Mouse (Mus musculus): ENCODE measurements around the gene Wfdc3. TPM values are rescaled to one million over a fixed set of nuclear protein-coding genes. Genes with fewer than 3 reads are reported as not detected.

The Wfdc3 gene
- polyA plus RNA-seq, 1 experiment from 2014 or later: 0.46 TPM

DNA sequence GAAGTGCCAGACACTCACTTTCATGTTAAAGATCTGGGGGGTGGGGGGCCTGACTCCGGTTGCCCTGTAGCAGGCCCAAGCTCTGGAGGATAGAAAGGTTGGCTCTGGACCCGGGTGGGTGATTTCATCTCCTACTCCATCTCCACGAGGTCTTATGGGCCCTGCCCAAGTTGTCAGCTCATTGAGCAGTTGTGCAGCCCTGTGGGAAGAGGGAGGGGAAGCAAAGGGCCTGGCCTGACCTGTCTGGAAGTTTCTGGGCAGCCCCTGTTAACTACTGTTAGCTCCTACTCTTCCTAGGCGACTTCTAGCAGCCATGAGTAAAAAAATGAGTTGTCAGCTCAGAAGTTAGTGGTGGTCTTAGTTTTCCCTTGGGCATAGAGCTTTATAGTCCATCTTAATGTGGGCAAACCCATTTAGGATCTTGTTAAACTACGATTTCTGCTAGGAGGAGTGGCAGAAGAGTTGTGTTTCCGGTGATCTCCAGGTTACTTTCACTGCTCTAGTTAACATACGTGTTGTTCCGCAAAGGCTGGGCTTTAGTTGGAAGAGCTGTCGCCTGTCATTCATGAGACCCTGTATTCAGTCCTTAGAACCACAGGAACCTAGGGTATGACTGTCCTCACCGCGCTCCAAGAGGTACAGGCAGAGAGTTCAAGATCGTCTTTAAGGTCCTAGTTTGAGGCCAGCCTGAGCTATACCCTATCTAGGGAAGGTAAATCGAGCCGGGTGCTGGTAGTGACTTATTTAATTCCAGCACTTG lies 27.7 kb upstream of the Wfdc3 start:
- ATAC-seq (replicated peaks; ENCODE audit: insufficient number of reproducible peaks, low FRiP score, low TSS enrichment, low read depth) (no peak), DNase-seq (ENCODE audit: low spot score) (no peak)
- H3K36me3 ChIP-seq (replicated peaks; ENCODE audit: control insufficient read depth, insufficient read depth, low read depth, low read length): no peaks in the 10 kb centered on the region; the same call in 1 of the 2 replicates
- no peak overlapping the region for H3K4me2 ChIP-seq (ENCODE audit: low read depth, low read length)
- 82% methylated on average over 14 of the region's 14 CpGs for WGBS
- no peak overlapping the region for H3K9ac ChIP-seq (replicated peaks; ENCODE audit: low read length)
- H3K27ac ChIP-seq (replicated peaks; ENCODE audit: low read depth, low read length): no peak overlapping the region
- no peaks in the 10 kb centered on the region; the same call in 1 of the 2 replicates for H3K9me3 ChIP-seq (replicated peaks; ENCODE audit: control insufficient read depth, low read length)
- no peak overlapping the region for H3K4me3 ChIP-seq (ENCODE audit: low read depth, low read length)
- no peaks in the 10 kb centered on the region for H3K27me3 ChIP-seq (ENCODE audit: control insufficient read depth, insufficient read depth, low read length)
- peaks cover 4% of the 10 kb centered on the region; the same call in 1 of the 2 replicates for H3K4me1 ChIP-seq (ENCODE audit: control insufficient read depth, insufficient read depth, low read length)

DNA sequence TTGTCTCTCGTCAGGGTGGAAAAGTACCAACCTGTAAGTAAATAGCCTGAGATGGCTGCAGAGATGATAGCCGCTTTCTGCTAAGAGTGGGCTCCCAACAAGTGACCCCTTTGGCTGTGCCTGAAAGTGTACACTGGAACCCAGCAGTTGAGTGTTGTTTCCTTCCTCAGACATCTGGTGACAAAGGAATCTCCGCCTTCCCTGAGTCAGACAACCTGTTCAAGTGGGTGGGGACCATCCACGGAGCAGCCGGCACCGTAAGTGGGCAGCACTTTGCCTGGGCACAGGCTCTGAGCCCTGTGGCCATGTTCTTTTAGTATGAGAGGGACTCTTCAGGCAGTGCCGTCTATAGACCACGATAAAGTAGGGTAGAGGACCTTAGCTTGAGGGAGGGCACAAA lies 25.4 kb upstream of the Wfdc3 start:
- H3K27me3 ChIP-seq (ENCODE audit: control insufficient read depth, insufficient read depth, low read length): no peaks in the 10 kb centered on the region
- H3K4me2 ChIP-seq (ENCODE audit: low read depth, low read length): peak overlapping the region; percentile 82
- ATAC-seq (replicated peaks; ENCODE audit: insufficient number of reproducible peaks, low FRiP score, low TSS enrichment, low read depth) (no peak), DNase-seq (ENCODE audit: low spot score) (no peak)
- WGBS: 84% methylated on average over 8 of the region's 8 CpGs
- H3K9ac ChIP-seq (replicated peaks; ENCODE audit: low read length): peak overlapping the region; percentile 90
- H3K27ac ChIP-seq (replicated peaks; ENCODE audit: low read depth, low read length): no peak overlapping the region
- peaks cover 4% of the 10 kb centered on the region; the same call in 1 of the 2 replicates for H3K4me1 ChIP-seq (ENCODE audit: control insufficient read depth, insufficient read depth, low read length)
- no peaks in the 10 kb centered on the region; the same call in none of the 2 replicates for H3K36me3 ChIP-seq (replicated peaks; ENCODE audit: control insufficient read depth, insufficient read depth, low read depth, low read length)
- peak overlapping the region; percentile 99 for H3K4me3 ChIP-seq (ENCODE audit: low read depth, low read length)
- no peaks in the 10 kb centered on the region for H3K9me3 ChIP-seq (replicated peaks; ENCODE audit: control insufficient read depth, low read length)

DNA sequence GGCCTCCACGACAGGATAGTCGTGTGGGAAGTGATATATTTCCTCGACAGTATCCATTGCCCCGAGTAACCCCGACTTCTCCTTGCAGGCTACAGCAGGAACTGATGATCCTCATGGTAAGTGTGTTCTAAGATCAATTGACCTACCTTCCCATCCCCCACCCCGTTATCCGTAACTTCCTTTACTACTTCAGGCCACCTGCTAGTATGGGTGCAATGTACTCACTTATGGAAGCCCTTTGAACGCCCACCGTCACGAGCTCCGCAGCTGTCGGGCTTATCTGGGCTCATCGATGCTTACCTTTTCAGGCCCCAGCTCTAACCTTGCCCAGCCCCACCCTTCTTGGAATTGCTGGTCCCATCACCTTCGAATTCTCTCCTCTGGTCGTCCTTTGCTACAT lies 24.5 kb upstream of the Wfdc3 start:
- Histone ChIP-seq H3K27ac (replicated peaks; ENCODE audit: low read depth, low read length) (peak overlapping the region; percentile 70; the same call in 1 of the 2 replicates), H3K4me1 (ENCODE audit: control insufficient read depth, insufficient read depth, low read length) (peaks cover 4% of the 10 kb centered on the region; the same call in 1 of the 2 replicates), H3K4me3 (ENCODE audit: low read depth, low read length) (peak overlapping the region; percentile 99), H3K4me2 (ENCODE audit: low read depth, low read length) (peak overlapping the region; percentile 82), H3K9me3 (replicated peaks; ENCODE audit: control insufficient read depth, low read length) (no peaks in the 10 kb centered on the region), H3K9ac (replicated peaks; ENCODE audit: low read length) (peak overlapping the region; percentile 90), H3K36me3 (replicated peaks; ENCODE audit: control insufficient read depth, insufficient read depth, low read depth, low read length) (no peaks in the 10 kb centered on the region; the same call in none of the 2 replicates), H3K27me3 (ENCODE audit: control insufficient read depth, insufficient read depth, low read length) (no peaks in the 10 kb centered on the region)
- peak; percentile 28 for DNase-seq (ENCODE audit: low spot score)
- 4% methylated on average over 15 of the region's 15 CpGs for WGBS
- no peak for ATAC-seq (replicated peaks; ENCODE audit: insufficient number of reproducible peaks, low FRiP score, low TSS enrichment, low read depth)

DNA sequence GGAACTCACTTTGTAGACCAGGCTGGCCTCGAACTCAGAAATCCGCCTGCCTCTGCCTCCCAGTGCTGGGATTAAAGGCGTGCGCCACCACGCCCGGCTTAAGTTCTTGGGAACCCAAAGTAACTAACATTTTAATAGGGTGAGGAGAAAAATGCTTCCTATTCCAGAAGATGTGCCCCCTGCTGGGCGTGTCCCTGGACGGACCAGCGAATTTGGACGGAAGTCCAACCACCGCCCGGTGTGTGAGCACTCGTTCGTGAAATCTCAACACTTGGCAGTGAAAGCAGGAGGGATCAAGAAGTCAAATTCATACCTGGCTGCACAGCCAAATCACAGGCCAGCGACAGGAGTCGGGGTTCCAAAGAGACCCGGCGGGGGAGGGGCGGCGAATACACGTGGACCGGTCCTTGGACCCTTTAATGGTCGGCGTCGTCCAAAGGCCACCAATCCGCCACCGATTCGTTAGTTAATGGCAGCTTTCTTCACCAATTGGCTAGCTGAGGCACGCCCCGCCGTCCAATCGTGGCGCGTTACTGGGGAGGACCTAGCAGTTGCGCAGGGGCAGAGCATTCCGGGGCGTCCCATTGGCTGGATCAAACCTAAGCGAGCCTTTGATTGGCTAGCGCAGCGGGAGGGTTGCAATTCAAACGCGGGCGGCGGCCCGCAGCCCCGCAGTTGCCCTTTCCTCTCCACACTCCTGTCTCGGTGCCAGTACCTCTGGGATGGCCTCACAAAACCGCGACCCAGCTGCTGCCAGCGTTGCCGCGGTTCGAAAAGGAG lies 23.7 kb upstream of the Wfdc3 start, which contains the start of gene Ube2c:
Gene Ube2c (plus strand): TSS at position 641 of the 780 bp plus-strand sequence.
- Histone ChIP-seq H3K27ac (replicated peaks; ENCODE audit: low read depth, low read length) (peak within 1 kb of the TSS; percentile 70), H3K9me3 (replicated peaks; ENCODE audit: control insufficient read depth, low read length) (no peaks in the 10 kb centered on the region), H3K4me3 (ENCODE audit: low read depth, low read length) (peak within 1 kb of the TSS; percentile 99), H3K4me1 (ENCODE audit: control insufficient read depth, insufficient read depth, low read length) (peaks cover 4% of the 10 kb centered on the region; the same call in 1 of the 2 replicates), H3K36me3 (replicated peaks; ENCODE audit: control insufficient read depth, insufficient read depth, low read depth, low read length) (no peaks in the 10 kb centered on the region; the same call in none of the 2 replicates), H3K4me2 (ENCODE audit: low read depth, low read length) (peak within 1 kb of the TSS; percentile 82), H3K27me3 (ENCODE audit: control insufficient read depth, insufficient read depth, low read length) (no peaks in the 10 kb centered on the region), H3K9ac (replicated peaks; ENCODE audit: low read length) (peak within 1 kb of the TSS; percentile 90)
- ATAC-seq (replicated peaks; ENCODE audit: insufficient number of reproducible peaks, low FRiP score, low TSS enrichment, low read depth): peak; percentile 98
- 2% methylated on average over 53 of the region's 53 CpGs for WGBS
- peak; percentile 99 for DNase-seq (ENCODE audit: low spot score)

GRCm38 (mm10) chr2:164767812-164768540 lies 22.2 kb upstream of the Wfdc3 start:
- H3K9ac ChIP-seq (replicated peaks; ENCODE audit: low read length): no peak overlapping the region
- H3K27me3 ChIP-seq (ENCODE audit: control insufficient read depth, insufficient read depth, low read length): no peaks in the 10 kb centered on the region
- H3K27ac ChIP-seq (replicated peaks; ENCODE audit: low read depth, low read length): no peak overlapping the region
- ATAC-seq (replicated peaks; ENCODE audit: insufficient number of reproducible peaks, low FRiP score, low TSS enrichment, low read depth) (no peak), DNase-seq (ENCODE audit: low spot score) (no peak)
- H3K4me3 ChIP-seq (ENCODE audit: low read depth, low read length): no peak overlapping the region
- no peak overlapping the region for H3K4me2 ChIP-seq (ENCODE audit: low read depth, low read length)
- no peaks in the 10 kb centered on the region for H3K9me3 ChIP-seq (replicated peaks; ENCODE audit: control insufficient read depth, low read length)
- H3K4me1 ChIP-seq (ENCODE audit: control insufficient read depth, insufficient read depth, low read length): peaks cover 4% of the 10 kb centered on the region; the same call in 1 of the 2 replicates
- 92% methylated on average over 15 of the region's 15 CpGs for WGBS
- peaks cover 2% of the 10 kb centered on the region for H3K36me3 ChIP-seq (replicated peaks; ENCODE audit: control insufficient read depth, insufficient read depth, low read depth, low read length)

DNA sequence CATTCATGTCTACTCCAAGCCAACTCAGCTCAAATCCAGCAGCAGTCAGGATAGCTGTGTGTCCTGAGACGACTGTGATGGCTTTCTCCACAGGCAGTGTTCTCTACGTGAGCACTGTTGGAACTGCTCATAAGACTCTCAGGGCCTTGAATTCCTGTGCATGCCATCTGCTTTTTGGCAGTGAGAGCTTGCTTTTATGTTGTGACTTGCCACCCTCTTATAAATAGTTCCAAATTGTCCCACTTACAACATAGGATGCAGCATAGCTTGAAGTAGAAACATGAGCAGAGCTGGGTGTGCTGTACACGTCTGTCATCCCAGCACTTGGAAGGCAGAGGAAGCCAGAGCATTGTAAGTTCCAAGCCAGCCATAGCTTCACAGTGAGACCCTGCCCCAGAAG lies 20.1 kb upstream of the Wfdc3 start:
- DNase-seq (ENCODE audit: low spot score) (no peak), ATAC-seq (replicated peaks; ENCODE audit: insufficient number of reproducible peaks, low FRiP score, low TSS enrichment, low read depth) (no peak)
- 83% methylated on average over 3 of the region's 3 CpGs for WGBS
- no peak overlapping the region for H3K9ac ChIP-seq (replicated peaks; ENCODE audit: low read length)
- no peak overlapping the region for H3K27ac ChIP-seq (replicated peaks; ENCODE audit: low read depth, low read length)
- no peak overlapping the region for H3K4me3 ChIP-seq (ENCODE audit: low read depth, low read length)
- H3K36me3 ChIP-seq (replicated peaks; ENCODE audit: control insufficient read depth, insufficient read depth, low read depth, low read length): peaks cover 10% of the 10 kb centered on the region
- H3K27me3 ChIP-seq (ENCODE audit: control insufficient read depth, insufficient read depth, low read length): no peaks in the 10 kb centered on the region
- H3K4me2 ChIP-seq (ENCODE audit: low read depth, low read length): no peak overlapping the region
- no peaks in the 10 kb centered on the region for H3K4me1 ChIP-seq (ENCODE audit: control insufficient read depth, insufficient read depth, low read length)
- H3K9me3 ChIP-seq (replicated peaks; ENCODE audit: control insufficient read depth, low read length): no peaks in the 10 kb centered on the region

GRCm38 (mm10) chr2:164762593-164762992 lies 16.9 kb upstream of the Wfdc3 start:
- Histone ChIP-seq H3K4me2 (ENCODE audit: low read depth, low read length) (no peak overlapping the region), H3K4me1 (ENCODE audit: control insufficient read depth, insufficient read depth, low read length) (no peaks in the 10 kb centered on the region), H3K9ac (replicated peaks; ENCODE audit: low read length) (no peak overlapping the region), H3K36me3 (replicated peaks; ENCODE audit: control insufficient read depth, insufficient read depth, low read depth, low read length) (peaks cover 20% of the 10 kb centered on the region), H3K27me3 (ENCODE audit: control insufficient read depth, insufficient read depth, low read length) (no peaks in the 10 kb centered on the region), H3K27ac (replicated peaks; ENCODE audit: low read depth, low read length) (no peak overlapping the region), H3K9me3 (replicated peaks; ENCODE audit: control insufficient read depth, low read length) (no peaks in the 10 kb centered on the region), H3K4me3 (ENCODE audit: low read depth, low read length) (no peak overlapping the region)
- ATAC-seq (replicated peaks; ENCODE audit: insufficient number of reproducible peaks, low FRiP score, low TSS enrichment, low read depth): no peak
- DNase-seq (ENCODE audit: low spot score): no peak
- WGBS: 87% methylated on average over 7 of the region's 7 CpGs

Measured in embryonic facial prominence, embryonic 11.5 days (tissue).